Mouse (Mus musculus): ENCODE results near the gene Slc25a53.
A peak's percentile ranks its signal among the peaks of the same experiment; 100 is the strongest.
"Not testable (repeated sequence)": the region's sequence is repeated elsewhere in the genome, so short reads cannot be mapped to it uniquely, and the experiment has no call there.

The Slc25a53 gene

DNA sequence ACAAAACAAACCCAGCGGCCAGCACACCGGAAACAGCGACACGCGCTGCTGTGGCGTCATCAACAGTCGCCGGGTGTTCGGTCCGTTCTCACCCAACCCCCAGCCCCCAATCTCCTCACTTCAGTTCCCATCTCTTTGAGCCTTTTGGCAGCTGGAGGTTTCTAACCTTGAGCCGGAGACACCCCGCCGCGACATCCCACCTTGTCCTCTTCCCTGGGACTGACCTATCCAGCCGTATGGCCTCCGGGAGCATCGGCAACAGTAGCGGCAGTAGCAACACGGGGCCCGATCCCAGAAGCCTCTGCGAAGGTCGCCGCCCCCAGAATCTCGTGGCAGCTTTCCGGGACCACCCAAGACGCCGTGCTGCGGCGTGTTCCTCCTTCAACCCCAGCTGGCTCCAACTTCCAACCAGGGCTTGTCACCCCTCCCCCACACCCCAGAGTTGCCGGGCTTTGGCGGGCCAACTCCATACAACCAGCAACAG is at the start of gene Slc25a53:
Gene Slc25a53 (minus strand): TSS at position 303 of the 484 bp plus-strand sequence.
- peak; percentile 92 for DNase-seq (ENCODE audit: low read depth, low spot score)

DNA sequence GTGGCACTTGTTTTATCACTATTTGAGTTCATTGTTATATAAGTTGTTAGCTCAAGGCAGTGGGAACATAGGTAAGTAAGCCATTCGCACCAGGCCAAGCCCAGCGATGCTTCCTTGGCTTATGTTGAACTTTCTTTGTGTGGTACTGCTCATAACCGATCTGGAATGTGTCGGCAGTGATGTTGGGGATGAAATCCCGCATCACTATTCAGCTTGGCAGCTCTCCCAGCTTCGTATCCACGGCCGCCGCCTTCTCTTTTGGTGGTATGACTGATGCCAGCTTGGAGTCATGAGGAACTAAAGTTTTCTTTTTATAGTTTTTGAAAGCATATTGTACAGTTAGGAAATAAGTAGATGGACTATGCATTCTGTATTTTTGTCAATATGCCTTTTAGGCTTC is 25.1 kb upstream of the Slc25a53 start:
- peak; percentile 53 for DNase-seq (ENCODE audit: low read depth, low spot score)

DNA sequence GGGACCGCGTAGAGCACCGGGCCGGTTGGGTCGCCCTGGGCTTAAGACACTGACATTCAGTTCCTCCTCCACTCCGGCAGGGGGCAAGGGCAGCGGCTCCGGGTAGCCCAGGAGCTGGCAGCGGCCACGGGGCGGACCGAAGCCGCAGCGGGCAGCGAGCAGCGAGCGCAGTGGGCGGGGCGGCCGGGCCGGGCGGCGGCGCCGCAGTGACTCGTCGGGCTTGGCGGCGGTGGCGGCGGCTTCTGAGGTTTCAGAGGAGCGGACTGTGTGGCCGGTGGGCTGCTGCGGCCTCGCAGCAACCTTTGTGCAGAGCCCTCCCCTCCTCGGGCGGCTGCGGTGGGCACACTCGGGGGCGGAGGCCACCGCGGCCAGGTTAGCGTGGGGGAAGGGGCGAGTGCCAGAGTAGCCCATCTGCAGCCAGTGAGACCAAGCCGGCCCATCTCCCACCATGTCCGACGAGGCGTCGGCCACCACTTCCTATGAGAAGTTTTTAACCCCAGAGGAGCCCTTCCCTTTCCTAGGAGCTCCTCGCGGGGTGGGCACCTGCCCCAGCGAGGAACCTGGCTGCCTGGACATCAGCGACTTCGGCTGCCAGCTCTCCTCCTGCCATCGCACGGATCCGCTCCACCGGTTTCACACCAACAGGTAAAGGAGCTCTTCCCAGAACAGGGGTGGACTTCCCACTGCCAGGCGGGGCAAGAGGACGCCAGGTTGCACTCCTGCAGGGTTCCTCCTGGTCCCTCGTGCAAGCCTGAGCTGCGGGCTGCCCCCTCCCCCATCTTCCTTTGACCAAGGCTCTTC is 11.5 kb upstream of the Slc25a53 start, which contains the start of gene Fam199x:
Gene Fam199x (plus strand): TSS at position 170 of the 801 bp plus-strand sequence.
- peak; percentile 89 for DNase-seq (ENCODE audit: low read depth, low spot score)

DNA sequence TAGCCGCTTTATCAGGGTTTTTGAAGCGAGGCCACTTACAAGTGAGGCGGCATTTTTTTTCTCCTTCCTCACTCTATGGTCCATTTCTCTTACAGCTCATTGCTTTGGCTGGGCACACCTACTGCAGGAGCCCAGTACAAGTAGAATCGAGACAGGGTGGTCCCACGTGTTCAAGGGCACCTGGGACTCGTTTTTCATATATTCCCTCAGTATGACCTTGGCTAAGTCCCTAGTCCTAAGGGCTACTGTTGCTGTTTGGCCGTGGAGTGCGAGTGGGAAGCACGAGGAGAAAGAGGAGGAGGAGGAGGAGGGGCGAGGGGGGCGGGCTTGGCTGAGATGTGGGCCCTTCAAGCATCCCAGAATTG is 10.9 kb upstream of the Slc25a53 start:
- no peak for DNase-seq (ENCODE audit: low read depth, low spot score)

DNA sequence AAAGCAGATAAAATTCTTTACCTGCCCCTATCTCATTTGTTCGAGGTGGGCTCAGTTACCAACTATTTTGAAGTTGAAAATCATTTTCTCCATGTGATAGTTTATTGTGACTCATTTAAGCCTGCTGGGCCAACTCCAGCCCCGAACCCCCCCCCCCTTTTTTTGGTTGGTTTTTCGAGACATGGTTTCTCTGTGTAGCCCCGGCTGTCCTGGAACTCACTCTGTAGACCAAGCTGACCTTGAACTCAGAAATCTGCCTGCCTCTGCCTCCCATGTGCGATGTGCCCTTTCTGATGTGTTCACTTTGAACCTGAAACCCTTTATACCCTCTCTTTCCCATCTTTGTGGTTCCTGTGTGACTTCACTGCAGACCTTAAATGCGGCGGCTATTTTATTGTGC is 400 bp upstream of the Slc25a53 start:
- no peak for DNase-seq (ENCODE audit: low read depth, low spot score)

DNA sequence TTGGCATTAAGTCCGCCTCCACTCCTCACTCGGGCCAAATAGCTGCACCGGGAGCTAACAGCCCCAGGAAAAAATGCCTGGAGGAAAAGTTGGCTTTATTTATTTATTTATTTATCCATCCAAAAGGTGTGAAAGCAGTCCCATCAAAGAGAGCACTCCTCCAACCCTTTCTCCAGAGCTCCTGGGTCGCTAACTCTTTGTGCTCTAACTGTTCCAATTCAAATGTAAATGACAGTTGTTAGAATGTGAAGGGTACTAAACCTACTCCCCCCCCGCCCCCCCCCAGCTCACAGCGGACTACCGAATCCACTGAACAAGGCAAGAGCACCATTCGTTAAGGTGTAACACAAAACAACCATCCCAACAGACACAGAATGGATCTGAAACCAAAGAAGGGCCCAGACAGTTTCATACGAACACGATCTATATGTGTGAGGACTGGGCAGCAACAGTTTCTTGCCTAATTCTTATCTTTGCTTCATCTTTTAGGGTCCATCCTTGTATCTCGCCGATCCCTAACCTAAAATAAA is 567 bp downstream of the Slc25a53 start:
- no peak for DNase-seq (ENCODE audit: low read depth, low spot score)

DNA sequence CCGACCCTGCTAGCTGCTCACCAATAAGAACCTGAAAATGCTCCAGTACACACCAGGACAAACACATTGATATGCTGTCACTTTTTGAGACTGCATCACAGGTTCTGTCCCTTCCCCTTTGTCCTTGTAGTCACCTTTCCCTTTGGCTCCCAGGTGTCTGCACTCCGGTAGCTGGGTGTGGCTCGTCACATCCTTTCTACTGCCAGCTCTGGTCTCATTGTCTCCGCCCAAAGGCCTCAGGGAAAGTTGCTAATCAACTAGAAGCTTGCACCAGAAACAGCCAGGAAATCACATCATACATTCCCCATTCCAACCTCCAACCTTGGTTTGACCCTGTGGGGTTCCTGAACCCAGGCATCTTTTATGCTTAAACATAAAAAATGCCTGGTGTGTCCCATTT is 3.8 kb downstream of the Slc25a53 start:
- no peak for DNase-seq (ENCODE audit: low read depth, low spot score)

DNA sequence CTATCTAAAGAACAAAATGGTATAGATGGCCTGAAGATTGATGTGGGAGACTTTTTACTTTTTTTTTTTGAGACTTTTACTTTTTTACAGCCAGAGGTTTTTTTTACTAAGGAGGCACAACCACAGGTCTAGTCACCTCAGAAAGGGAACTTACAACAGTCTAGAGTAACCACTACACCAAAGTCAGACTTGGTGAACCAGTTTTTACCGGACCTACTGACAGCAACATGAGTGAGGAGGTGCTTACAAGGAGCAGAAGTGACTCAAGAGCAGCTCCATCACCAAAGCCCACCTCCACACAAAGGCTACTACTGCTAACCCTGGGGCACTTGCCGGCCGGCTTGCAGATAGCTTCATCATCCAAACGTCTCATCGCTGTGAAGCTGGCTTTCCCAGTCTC is 6.4 kb downstream of the Slc25a53 start:
- DNase-seq (ENCODE audit: low read depth, low spot score): no peak

DNA sequence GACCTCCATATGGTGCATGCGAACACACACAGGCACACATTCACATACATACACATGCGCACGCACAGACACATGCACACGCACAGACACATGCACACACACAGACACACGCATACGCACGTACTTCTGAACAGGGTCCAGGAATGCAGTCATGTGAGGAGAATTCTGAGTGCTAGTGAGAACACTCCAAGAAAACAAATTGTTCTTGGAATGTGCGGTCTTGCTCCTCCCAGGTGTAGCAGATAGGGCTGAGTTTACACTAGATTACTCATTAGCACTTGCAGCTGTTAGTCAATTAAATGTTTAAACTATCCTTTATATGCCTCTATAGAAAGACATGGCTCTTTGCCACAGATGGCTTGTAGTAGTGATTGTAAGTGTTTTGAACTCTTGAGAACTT is 7.2 kb downstream of the Slc25a53 start:
- no peak for DNase-seq (ENCODE audit: low read depth, low spot score)

DNA sequence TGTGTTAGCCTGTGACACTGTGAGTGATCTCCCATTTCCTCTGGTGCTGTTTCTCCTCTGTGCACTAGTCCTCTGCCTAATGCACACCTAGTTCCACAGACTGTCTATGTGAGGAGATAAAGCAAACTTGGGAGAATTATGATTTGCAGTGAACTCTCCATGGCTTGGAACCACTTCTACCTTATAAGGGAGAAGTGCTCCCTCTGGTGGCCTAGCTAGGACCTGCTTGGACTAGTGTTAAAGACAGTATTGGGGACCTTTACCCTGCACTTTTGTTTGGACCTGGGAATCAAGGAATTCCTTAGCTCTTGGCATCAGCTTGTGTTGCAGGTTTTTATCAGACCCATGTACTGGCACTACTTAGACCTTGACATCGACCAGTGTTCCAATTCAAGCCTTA is 18.8 kb downstream of the Slc25a53 start:
- peak; percentile 74 for DNase-seq (ENCODE audit: low read depth, low spot score)

DNA sequence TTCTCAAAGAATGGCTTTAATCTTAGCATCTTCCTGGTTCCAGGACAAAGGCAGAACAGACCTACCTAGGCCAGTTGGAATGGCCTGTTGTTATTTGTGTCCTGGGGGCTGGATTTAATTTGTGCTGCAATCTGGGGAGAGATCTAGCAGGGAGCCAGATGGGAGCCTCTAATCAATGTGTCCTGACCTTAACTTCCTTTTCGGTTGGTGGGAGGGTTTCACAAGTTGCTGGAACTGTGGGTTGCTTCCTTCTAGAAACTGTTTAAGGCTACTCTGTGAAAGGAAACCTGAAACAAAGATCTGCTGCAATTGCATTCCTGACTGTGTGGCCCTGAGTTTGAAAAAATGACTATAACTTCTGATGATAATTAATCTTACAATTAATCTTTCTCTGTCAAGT is 20.4 kb downstream of the Slc25a53 start:
- DNase-seq (ENCODE audit: low read depth, low spot score): no peak

DNA sequence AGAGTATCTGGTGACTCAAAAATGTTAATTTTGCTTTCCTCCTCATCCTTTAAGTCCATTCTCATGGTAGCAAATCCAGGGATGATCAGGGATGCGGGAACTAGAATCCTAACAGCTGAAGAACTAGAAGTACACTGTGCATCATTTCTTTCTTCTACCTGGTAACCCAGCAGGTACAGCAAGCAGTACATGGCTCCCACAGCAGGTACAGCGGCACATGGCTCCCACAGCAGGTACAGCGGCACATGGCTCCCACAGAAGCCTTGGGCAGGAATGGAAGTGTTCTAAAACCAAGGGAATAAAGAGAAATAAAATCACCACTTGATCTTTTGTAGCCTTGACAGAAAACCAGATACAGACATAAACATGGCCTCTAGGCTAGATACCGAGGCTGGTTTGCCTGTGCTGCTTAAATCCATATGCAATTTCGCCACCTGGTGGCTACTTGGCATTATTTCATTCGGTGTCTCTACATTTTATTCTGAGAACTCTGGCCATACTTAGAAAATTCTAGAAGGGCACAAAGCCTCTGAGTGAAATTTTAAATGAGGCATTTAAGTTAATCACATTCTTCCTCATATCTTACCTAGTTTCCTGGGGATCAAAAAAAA is 22.9 kb downstream of the Slc25a53 start:
- peak; percentile 89 for DNase-seq (ENCODE audit: low read depth, low spot score)

DNA sequence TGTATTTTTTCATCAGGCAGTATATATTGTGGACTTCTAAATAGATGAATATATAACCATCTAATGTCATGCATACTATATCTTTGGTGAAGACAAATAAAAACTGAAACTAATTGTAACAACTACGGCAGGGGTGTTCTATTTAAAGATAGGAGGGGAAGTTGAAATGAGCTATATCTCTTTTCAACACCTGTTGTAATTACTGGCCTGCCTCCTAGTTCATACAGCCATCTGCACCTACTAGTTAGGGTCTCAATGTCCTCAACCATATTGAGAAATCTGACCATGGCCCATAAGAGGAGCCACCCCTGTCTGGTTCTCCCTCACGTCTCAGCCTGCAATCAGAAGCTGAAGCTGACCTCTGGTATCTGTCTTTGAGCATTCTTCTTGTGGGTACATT is 41.8 kb downstream of the Slc25a53 start:
- DNase-seq (ENCODE audit: low read depth, low spot score): no peak

DNA sequence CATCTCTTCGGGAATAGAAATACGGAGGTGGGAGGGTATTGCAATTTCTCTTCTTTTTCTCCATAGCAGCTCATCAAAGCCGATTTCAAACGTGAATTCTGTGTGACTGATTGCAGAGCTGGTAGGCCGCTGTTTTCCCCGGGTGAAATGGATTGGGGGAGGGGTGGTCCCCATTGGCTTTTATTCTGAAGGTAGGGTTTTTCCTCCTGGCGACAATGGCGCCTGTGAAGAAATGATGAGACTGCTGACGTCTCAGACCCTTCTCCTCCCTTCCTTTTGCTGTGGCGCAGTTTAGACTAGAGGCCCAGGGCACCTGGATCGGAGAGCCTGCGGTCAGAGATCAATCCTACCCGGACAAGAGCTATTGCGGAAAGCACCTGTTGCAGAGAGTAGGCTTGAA is 44.5 kb downstream of the Slc25a53 start:
- DNase-seq (ENCODE audit: low read depth, low spot score): peak; percentile 58

DNA sequence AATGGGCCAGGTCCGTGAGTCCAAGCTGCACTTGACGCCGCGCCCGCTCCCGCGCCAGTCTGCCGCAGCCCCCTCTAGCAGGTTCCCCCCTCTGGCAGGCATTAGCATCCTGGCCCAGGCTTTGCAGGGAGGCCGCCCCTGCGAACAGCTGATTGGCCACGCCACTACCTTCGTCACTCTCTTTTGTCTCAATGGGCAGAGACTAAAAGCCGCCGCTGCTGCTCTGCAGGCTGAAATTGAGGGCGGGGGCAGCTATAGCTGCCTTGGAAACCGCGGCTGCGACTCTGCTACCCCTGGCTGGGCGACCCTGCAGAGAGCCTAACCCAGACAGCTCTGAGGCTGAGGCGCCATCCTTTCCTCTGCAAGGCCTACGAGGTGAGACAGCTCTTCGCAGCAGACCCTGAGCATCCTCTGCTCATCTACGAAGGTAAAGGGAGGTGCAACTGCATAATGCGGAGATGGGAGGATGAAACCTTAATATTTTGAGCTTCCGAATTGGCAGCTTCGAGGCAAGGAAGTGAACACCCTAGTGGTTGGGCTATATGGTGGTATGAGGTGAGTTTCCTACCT is 45.0 kb downstream of the Slc25a53 start, which contains the start of gene Zcchc18:
Gene Zcchc18 (plus strand): TSS at position 178 of the 570 bp plus-strand sequence.
- peak; percentile 97 for DNase-seq (ENCODE audit: low read depth, low spot score)

DNA sequence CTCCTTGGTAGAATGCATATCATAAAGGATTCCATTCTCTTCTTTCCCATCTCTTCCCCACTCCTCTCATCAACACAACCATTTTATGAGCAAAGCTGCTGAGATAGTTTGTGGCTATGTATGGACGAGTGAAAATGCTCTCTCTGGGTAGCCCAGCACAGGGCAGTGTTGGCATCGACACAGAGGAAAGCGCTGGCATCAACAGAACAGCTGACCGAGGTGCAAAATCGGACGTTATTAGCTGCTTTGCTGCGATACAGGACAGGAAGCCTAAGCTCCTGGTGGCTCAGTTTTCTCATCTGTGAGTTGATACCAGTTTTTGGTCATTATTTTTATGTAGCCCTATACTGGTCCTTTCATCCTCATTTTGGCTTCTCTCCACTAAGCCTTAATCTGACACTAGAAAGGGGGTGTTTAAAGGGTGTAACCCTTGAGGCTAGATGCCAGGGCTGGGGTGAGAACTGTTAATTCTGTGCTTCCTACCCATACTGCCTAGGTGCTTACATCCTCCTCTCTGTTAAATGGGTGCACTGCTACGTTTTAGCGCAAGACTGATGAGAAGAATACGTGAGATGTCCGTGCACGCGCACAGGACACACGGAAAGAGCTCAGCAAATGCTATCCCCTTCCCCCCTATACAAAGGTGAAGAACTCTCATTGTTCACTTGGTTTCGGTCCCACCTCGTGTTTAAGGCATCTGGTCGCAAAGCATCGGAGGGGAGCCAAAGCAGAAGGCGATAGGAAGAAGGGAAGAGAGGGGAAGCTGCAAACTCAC is 45.7 kb downstream of the Slc25a53 start:
- peak; percentile 62 for DNase-seq (ENCODE audit: low read depth, low spot score)

DNA sequence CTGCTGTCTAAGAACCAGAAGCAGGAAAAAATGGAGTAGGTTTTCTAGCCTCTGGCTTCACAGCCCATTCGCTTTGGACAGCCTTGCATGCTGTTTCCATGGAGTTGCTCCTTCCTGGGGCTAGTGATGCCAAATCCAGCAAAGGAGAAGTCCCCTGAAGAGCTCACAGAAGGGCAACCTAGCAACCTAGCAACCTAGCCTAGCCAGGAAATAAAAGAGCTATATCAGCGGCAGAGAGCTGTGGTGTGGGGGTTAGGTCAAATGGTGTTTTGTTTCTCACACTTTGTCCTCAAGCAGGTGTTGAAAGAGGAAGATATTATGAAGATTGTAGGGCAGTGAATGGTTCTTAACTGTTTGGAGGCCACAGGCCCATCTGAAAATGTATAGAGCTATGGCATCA is 46.8 kb downstream of the Slc25a53 start:
- no peak for DNase-seq (ENCODE audit: low read depth, low spot score)

DNA sequence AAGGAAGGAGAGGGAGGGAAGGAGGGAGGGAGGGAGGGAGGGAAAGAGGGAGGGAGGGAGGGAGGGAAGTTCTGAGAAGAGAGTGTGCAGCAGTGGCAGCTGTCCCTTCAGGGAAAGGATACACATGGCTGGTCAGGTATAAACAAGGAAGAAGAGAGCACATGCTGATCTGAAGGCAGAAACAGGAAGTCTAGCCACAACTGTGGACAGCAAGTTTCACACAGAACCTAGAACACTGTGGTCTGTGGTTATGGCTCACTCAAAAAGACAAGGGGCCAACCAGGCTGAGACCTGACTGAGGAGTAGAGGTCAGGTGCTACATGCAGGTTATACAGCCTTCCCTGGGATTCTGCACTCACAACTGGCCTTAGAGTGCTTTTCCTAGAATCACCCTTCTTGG is 52.1 kb downstream of the Slc25a53 start:
- DNase-seq (ENCODE audit: low read depth, low spot score): no peak

DNA sequence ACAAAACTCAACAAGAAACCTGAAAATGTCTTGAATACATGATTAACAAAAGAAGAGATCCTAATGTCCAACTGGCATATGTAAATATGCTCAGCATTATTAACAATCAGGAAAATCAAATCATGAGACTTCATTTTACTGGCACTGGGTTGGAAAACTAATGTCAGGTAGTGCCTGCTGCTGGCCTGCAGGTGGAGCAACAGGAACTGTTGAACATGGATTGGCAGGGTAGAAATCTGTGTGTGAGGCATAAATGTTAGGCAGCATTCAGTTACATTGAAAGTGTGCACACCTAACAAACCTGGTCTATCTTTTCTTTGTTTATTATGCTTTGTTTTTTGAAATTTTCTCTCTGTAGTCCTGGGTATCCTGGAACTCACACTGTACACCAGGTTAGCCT is 59.5 kb downstream of the Slc25a53 start:
- peak; percentile 59 for DNase-seq (ENCODE audit: low read depth, low spot score)

DNA sequence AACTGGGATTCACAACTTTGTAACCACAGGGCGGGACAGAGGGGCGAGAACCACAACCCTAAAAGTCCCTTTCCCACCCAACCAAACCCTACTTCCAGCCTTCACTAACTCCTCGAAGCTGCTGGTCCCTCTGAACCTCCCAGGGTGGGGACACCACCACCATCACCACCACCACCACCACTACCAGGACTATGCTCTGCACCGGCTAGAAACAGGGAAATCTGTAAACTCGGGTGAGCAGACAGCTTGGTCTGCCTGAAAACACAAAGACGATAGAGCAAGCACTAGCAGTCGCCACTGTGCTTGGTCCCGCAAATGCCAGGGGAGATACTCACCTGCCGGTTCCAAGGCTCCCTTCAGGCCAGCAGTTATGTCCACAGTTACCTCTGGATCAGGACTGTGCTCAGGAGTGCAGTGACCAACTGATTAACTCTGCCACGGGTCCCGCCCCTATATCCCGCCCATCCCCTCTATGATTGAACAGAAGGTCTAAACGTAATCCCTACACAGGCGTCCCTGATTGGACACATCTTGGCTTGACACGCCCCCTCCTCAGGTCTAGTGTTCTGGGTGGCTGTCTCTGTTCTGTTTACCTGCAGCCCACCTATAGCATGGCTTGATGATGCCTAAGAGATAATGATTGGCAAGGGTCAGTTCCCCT is 61.5 kb downstream of the Slc25a53 start, which contains the start of the genes Tmsb15l and Tmsb15b1:
Gene Tmsb15l (minus strand): TSS at position 446 of the 661 bp plus-strand sequence.
Gene Tmsb15b1 (minus strand): TSS at position 451 of the 661 bp plus-strand sequence.
- peak; percentile 95 for DNase-seq (ENCODE audit: low read depth, low spot score)

DNA sequence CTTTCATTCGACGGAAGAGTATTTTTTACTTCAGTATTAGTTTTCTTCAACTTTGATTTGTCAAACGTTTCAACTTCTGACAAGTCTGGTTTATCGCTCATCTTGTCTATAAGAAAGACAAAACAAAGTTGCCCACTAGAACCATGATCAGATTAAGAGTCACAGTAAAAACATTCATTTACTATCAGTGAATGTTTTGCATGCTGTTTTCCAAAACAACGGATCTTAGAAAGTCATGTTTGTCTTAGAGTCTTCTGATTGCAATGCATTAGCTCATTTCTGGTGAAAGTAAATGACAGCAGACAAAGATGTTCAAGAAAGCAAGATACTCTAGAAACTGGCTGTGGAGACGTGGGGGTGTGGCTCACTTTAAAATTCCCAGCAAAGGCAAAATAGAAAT is 62.7 kb downstream of the Slc25a53 start, which contains the start of gene Tmsb15b2:
Gene Tmsb15b2 (minus strand): TSS at position 101 of the 400 bp plus-strand sequence.
- DNase-seq (ENCODE audit: low read depth, low spot score): not testable (repeated sequence)

Data from brain, adult 2 months (tissue).